Mouse (Mus musculus) c-Kit-positive CD71-negative TER-119-negative erythroid progenitor cells, embryonic 14.5 days (primary cell): ENCODE data around the gene Wdr82.
"Not testable (repeated sequence)": the region's sequence is repeated elsewhere in the genome, so short reads cannot be mapped to it uniquely, and the experiment has no call there.

ENCODE experiments used
- DNase-seq: peaks from one replicate; pipeline ENCODE4 v3.0.0-alpha.2; 2013; ENCODE audit warnings: low read depth

Gene Wdr82

DNA sequence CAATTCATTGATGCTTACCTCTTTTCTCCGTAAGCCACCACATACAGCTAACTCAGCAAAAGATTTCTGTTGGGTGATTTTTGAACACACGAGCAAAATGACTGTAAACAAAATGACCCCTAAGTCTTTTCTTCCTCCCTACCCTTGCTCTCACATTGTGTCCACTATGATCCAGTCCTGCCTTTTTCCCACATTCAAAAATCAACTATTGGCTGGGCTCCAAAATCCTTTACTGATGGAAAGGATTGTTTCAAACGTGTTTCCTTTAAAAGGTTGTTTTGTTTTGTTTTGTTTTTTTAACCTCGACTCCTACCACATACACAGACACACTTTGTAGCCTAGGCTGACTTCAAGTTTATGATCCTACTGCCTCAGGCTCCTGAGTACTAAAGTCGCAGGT, 10.3 kb upstream of the Wdr82 start:
- DNase-seq = no peak

DNA sequence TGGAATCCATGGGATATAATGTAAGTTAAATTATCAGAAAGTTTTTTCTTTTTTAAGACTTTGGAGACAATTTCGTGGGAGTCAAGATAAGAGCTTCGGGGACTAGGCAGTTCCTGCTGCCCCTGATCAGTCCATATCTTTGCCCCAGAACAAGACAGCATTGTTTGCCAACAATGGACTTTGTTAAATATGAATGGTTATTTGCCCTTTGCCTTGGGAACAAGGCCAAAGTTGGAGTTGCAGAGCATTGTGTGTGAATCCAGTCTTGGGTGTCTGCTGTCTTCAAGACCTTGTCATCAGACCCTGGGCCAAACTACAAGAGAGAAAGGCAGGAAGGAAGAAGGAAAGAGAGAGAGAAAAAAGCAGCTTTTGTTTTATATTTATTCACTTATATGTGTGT, 4.0 kb upstream of the Wdr82 start:
- no peak for DNase-seq

DNA sequence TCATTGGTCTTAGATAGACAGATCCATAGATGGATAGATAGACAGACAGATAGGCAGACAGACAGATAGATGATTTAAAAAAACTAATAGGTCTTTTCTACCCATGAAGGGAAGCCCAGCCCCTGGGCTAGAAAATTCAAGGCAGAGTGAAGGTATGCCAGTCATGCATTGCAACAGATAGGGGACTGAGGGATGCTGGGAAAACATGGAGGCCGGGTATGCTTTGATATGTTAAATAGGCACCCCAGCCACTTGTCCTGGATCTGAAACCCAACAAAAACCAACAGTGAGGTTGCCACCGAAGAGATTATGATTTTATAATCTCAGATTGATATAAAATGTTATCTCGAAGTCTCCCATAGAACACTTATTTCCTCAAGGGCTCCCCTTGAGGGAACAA, 3.5 kb upstream of the Wdr82 start:
- DNase-seq = no peak

DNA sequence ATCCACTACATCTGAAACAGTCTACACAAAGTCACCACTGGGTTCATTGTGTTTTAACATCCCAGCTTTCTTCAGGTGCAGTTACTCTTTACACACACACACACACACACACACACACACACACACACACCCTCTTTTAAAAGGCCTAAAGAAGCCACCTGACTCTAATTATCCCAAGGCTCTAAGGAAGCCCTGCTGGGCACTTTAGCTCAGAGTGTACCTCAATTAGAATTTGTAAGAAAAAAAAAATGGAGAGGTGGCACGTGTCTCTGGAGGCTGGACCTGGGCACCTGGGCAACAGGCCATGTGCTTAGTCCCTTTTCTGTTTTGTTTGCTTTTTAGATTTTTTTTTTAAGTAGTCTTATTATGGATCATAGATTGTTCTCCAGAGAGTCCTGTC, 3.0 kb upstream of the Wdr82 start:
- no peak for DNase-seq

DNA sequence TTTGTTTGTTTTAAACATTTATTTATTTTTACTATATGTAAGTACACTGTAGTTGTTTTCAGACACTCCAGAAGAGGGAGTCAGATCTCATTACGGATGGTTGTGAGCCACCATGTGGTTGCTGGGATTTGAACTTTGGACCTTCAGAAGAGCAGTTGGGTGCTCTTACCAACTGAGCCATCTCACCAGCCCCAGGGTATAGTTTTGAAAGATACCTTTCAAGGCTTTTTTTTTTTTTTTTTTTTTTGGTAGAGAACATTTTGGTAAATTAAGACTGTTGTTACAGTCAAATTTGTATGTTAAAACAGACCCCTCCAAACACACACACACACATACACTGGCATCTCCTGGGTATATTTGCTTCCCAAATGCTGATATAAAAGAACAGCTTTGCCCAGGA, 1.7 kb upstream of the Wdr82 start:
- not testable (repeated sequence) for DNase-seq

DNA sequence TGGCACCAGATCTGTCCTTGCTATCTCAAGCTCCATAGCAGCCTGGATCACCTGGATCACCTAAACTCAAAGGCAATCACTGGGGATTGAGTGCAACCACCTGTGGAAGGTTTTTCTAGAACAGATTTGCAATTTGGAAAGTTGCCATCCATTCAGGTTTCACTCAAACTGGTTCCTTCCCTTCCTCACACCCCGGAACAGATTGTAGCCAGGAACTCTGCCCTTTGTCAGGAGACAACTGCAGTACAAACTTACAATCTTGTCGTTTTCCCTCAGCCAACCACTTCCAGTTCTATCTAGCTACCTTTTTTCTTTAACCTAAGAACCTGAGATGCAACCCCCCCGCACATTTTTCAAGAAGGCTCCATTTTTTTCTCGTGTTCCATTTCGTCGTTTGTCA, 811 bp upstream of the Wdr82 start:
- DNase-seq = no peak

DNA sequence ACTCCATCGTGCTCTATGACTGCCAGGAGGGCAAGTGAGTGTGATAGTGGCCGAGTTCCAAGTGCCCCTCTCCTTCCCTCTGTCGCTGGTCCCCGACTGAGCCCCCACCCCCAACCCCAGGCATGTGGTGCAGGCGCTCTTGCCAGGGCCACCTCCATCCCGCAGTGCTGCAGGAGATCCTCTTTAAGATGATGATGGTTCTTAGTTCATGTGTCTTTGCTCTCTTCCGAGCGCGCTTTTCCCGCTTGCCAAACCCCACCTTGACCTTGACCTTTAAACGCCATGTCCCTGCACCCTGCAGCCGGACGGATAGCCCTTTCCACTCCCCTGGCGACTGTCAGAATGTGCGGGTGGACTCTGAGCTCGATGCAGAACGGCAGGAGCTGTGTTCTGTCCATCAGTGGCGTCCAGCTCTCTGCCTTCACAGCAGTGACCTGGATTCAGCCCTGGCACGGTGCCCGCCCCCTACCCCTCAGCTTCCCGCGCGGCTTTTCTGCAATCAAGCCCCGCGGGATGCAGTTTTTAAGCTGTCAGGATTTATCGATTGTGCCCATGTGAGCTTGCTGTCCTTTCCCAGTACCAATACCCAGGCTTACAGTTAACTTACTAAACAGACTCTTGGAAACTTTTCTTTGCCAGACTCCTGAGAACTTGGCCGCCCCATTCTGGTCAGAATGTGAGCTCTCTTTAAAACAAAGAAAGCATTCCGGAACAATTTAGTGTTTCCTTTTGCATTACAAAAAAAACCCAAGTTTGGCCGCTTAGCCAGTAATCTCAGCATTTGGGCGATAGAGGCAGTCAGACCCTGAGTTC, 824 bp downstream of the Wdr82 start:
- DNase-seq = no peak

DNA sequence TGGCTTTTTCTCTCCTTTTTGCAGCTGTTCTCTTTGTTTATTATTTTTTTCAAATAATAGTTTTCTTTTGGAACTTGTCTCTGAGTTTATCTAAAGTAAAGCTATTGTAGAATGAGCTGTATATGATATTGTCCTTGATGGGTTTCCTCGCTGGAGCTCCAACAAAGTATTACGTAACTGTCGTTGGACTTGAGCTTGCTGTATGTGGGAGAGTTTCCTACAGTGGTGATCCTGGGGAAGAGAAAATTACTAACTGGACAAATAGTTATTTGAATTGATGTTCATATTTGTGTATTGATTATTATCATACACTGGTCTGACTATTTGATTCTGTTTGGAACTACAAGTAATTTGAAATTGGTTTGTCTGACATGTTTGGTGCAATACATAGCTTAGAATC, 1.8 kb downstream of the Wdr82 start:
- no peak for DNase-seq

DNA sequence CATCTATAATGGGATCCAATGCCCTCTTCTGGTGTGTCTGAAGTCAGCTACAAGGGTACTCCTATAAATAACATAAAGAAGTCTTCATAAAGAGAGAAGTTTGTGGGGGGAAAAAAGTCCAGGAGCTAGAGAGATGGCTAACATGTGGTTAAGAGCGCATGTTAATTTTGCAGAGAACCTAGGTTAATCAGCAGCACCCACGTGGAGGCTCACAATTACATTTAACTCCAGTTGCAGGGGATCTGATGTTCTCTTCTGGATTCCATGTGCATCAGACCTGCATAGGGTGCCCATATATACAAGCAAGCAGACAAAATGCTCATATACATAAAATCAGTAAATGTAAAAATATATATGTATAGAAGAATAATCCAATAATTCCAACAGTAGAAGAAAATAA, 2.6 kb downstream of the Wdr82 start:
- DNase-seq = no peak

DNA sequence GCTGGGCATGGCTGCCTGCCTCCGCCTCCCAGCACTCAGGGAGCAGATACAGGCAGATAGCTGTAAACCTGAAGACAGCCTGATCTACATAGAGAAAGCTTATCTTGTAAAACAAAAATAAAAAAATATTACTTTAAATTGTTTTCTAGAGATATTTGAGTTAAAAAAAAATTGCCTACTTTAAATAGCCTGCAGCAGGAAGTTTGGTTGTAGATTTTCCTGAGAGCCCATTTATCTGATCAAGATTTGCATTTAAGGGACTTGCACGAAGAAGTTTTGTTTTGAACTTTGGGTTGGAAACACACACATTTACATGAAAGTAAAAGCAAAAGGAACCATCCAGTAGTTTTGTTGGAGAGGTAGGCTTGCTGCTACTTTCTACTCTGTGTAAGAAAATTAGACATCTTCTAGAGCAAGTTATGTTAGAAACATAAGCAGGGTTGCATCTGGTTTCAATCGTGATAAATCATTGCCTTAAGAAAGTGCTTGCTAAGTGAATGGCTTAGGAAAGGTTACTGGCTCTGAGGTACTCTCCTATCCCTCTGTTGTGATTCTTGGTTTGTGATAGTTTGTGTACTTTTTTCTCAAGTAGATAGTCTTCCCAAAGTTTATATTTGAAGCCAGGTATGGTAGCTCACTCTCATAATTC, 4.9 kb downstream of the Wdr82 start:
- no peak for DNase-seq

DNA sequence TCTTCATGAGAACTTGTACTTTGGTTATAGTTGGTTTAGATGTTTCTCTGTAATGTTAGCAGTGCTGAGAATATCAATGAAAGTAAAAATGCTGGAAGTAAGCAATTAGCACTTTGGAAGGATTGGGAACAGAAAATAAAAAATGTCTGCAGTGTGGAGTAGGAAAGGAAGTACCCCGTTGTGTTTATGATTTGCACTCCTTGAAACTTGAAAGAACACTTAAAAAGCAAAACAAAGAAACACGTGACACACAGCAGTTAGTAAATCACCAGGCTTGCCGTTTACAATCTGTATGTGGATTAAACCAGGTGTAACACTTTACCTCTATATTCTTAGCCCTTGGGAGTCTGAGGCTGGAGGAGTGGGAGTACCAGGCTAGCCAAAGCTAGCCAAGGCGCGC, 6.0 kb downstream of the Wdr82 start:
- DNase-seq = no peak

DNA sequence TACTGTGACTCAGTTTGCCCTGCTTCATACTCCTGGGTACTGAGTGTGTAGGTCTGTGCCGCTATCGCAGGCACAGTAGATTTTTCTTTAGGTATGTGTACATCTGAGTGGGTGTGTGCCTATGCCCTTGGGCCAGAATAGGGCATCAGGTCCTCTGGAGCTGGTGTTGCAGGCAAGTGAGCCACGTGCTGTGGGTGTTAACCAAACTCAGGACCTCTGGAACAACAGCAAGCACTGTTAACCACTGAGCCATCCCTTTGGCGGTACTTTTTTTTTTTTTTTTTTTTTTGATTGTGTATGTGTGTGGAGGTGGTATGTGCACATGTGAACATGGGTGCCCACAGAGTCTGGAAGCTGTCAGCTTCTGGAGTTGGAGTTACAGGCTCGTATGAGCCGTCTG, 7.1 kb downstream of the Wdr82 start:
- DNase-seq = no peak

DNA sequence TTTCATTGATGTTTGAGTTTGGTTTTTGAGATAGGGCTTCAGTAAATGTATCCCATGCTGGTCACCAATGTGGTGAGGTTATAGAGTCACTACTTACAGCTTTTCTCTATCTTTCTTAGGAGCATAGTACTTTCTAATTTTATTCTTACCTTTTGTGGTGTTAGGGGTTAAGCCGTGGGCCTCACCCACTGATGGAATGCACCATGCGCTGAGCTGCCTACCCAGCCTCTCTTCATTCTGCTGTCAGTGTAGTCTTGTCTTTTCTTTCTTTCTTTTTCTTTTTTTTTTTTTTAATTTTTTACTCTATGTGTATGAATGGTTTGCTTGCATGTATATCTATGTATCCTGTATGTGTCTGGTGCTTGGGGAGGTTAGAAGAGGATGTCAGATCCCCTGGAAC, 8.7 kb downstream of the Wdr82 start:
- DNase-seq = no peak

DNA sequence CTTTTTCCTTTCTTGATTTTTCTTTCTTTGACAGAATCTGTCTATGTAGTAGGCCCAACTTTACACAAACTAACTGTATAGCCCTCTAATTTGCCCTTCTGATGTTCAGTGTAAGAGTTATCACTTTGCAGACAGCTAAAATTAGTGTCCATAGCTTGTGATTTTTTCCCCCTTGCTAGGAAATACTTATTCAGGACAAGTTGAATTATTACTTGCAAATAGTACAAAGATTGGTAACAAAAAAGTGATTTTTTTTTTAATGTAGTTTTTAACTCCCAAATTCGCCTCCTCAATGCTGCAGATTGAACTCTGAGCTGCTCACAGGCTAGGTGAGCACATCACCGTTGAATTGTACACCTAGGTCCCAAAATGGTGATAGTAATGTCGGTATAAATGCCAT, 9.2 kb downstream of the Wdr82 start:
- DNase-seq = no peak

DNA sequence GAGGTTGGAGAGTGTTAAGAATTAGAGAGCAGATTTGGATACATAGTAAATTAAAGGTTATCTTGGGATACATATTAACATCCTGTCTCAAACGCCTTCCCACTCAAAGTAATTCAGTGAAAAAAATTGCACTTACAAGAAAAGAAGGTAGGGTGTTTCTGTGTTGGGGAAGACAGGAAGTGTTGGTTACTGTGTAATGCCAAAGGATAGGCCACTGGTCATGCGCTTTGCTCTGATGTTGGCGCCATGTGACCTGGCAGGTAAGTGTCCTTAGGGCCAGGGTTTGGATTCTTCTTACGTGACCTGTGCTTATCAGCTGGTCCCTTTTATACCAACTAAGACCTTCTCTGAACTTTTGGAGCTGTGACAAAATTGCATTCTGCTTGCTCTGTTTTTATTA, 11.4 kb downstream of the Wdr82 start:
- DNase-seq = no peak

DNA sequence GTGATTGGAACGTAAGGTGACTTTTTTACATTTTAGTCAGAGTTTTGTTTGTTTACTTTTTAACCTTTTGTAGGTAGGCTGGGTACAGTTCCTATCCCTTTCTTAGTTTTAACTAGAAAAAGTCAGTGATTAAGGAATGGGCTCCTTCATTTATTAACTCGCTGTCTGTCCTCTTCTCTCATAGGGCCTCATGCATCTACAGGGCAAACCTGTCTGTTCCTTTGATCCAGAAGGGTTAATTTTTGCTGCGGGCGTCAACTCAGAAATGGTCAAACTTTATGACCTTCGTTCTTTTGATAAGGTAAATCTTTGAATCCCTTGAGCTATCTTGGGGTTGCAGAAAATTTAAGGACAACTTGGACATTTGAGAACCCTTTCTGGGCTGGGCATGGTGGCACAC, 13.3 kb downstream of the Wdr82 start:
- no peak for DNase-seq

DNA sequence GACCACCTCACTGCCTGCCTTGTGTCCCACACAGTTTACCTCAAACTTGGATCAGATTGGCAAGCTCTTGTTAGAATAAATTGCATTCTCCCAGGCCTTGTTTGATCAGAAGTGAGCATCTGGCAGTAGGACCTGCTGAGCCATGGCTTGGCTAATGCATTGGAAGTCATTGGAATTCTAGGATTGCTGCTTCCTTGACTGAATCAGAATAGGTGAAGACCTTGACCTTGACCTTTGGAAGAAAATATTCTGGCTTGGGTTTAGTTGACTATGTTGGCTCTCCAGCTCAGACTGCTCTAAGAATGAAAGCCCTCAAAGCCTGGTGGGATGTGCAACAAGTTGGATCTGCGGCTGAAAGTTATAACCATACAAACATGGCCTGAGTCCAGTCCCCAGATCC, 20.6 kb downstream of the Wdr82 start:
- DNase-seq = no peak

DNA sequence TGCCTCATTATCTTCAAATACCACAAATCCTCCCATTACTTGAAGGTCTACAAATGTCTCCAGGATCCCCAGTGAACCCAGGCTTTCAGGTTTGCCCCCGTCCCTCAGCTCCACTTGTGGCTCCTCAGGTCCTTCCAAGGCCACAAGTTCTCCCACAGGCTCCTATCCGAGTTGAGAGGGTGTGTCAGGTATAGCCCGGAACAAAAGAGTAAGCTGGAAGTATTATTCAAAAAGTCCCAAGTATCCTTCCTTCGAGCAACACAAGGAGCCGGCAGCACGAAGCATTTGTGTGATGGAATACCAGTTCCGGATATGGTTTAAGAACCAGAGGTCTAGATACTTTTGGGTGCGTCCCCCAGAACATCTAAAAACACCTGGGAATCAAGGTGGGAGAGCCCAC, 21.3 kb downstream of the Wdr82 start:
- DNase-seq = no peak

DNA sequence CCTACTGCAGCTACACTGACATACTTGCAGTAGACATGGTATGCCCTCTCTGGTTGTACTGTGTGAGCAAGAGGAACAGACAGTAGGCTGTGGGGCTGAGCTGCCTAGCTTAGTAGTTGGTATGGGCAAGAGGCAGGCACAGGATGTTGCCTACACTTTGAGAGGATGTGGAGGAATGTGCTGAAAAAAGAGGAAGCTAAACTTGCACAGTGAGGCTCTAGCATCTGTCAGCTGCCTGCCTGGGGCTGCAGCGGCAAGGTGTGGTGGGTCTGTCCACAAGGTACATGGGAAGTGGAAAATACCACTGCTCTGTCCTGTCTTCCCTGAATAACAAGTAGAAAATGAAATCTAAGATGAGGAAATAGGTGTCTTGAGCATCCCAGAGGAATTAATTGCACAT, 22.3 kb downstream of the Wdr82 start:
- DNase-seq = no peak

DNA sequence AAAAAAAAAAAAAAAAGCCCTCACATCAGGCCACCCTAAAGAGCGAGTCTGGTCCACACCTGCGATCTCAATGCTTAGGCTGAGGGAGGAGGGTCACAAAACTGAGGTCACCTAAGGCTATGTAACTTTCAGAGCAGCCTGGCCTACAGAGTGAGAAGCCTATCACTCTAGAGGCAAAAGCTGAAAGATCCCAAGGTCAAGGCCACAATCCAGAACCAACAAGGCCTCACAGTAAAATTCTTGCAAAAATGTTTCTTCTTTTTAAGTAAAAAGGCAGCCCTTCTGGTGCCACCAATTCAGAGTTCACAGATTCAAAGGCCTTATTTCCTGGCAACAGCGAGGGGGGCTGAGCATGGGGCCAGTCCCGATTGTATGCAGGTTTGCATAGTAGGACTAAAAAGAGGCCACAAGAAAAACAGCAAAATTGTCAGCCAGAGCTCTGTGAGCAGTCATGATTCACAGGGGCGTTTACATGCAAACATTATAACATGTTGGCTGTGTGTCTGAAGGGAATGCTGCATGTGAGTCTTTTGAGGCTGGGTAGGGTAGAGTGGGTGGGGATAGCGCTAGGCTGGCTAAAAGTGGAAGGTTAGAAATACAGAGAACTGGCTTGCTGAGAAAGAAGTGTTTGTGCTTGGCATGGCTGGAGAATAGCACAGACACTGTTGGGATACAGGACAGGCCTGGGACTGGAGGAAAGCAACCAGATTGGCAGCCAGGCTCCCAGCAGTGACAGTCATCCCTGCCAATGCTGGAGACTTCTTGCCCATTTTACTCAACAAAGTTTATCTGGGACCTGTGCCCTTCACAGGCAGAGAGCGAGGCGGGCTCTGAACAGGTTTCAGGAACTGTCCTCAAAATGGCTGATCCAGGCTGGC, 23.4 kb downstream of the Wdr82 start:
- DNase-seq = no peak

DNA sequence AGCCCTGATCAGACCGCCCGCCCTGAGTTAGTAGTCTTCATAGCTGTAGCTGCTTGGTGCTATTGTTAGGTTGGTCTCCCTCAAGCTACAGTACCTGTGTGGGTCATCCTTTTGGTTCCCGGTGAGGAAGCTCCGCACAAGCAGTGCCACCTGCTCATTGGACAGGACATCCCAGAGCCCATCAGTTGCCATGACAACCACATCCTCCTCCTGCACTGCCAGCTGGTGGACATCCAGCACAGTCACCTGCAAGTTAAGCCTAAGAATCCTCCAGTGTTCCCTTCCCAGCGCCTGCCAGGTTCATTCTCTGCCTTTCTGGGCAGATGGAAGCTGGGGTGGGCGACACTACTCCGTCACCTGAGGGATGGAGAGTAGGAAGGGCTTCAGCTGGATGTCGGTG, 25.0 kb downstream of the Wdr82 start:
- DNase-seq = no peak

DNA sequence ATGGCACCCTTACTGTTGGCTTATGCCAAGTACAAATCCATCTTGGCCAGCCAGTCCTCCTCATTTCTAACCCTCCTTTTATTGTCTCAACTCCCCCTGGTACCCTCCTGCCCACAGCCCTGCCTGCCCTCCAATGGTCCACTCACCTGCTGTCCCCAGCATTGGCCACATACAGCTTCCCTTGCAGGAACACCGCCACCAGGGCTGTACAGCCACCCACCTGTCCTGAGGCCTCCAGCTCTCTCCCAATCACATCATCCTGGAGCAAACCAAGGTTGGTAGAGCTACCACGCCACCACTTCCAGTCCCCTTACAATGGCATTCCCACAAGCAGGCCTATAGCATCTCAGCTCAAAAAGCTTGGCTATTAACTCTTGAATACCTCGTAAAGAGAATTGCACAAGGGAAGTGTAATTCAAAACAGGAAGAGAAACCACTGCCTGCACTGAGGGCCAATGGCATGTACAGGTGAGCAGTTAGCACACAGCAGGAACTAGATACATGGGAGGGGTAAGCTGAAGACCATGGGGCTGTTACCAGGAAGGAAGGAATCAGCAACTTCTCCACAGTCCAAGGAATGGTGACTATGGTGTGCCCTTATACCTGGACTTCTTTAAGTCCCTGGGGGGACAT, 26.5 kb downstream of the Wdr82 start:
- DNase-seq = no peak

DNA sequence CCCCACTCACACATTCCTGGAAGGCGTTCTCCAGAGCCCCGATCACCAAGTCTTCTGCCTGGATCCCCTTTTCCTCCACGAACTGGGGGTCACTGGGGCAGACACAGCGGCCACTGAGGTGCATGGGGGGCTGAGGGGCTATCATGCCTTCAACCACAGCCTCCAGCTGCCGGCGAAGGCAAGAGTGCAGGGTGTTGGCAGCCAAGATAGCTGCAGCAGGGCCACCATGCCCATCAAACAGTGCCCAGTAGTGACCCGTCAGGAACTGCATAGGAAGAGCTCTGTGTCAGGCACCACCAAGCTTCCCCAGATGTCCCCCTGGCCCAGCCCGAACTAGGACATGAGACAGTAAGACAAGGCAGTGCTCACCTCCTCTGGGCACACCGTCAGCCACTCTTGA, 27.0 kb downstream of the Wdr82 start:
- no peak for DNase-seq
